Mouse (Mus musculus): ENCODE measurements around the gene Aox2. TPM values are rescaled to one million over a fixed set of nuclear protein-coding genes. Genes with fewer than 3 reads are reported as not detected.

Gene Aox2
- polyA plus RNA-seq, 1 experiment, result not detected

- no peaks in the 10 kb centered on the region for H3K4me1 ChIP-seq (ENCODE audit: control insufficient read depth, insufficient read depth, low read length)
- no peak overlapping the region for H3K4me3 ChIP-seq (ENCODE audit: insufficient read depth, low read length)
- no peak for TF ChIP-seq CTCF (IDR thresholded peaks at IDR 0.05; ENCODE audit: borderline replicate concordance, insufficient read depth, low read length)
- TF ChIP-seq POLR2A (IDR thresholded peaks at IDR 0.05; ENCODE audit: low read depth, low read length), result peak; percentile 21; the same call in 1 of the 2 replicates
- no peak overlapping the region for H3K27ac ChIP-seq (ENCODE audit: insufficient read depth, low read length)
Observed at GRCm38 (mm10) chr1:58409553-58410197, 131.5 kb downstream of the Aox2 start.

GRCm38 (mm10) chr1:58410198-58410588 is 132.1 kb downstream of the Aox2 start:
- Histone ChIP-seq H3K4me1 (ENCODE audit: control insufficient read depth, insufficient read depth, low read length) (no peaks in the 10 kb centered on the region), H3K4me3 (ENCODE audit: insufficient read depth, low read length) (no peak overlapping the region), H3K27ac (ENCODE audit: insufficient read depth, low read length) (no peak overlapping the region)
- TF ChIP-seq POLR2A (IDR thresholded peaks at IDR 0.05; ENCODE audit: low read depth, low read length) (no peak), CTCF (IDR thresholded peaks at IDR 0.05; ENCODE audit: borderline replicate concordance, insufficient read depth, low read length) (no peak)

- Histone ChIP-seq H3K4me1 (ENCODE audit: control insufficient read depth, insufficient read depth, low read length) (no peaks in the 10 kb centered on the region), H3K4me3 (ENCODE audit: insufficient read depth, low read length) (no peak overlapping the region), H3K27ac (ENCODE audit: insufficient read depth, low read length) (no peak overlapping the region)
- TF ChIP-seq CTCF (IDR thresholded peaks at IDR 0.05; ENCODE audit: borderline replicate concordance, insufficient read depth, low read length) (no peak), POLR2A (IDR thresholded peaks at IDR 0.05; ENCODE audit: low read depth, low read length) (no peak)
Observed at GRCm38 (mm10) chr1:58410776-58411175, 132.7 kb downstream of the Aox2 start.

- Histone ChIP-seq H3K4me3 (ENCODE audit: insufficient read depth, low read length) (no peak overlapping the region), H3K4me1 (ENCODE audit: control insufficient read depth, insufficient read depth, low read length) (no peaks in the 10 kb centered on the region; the same call in 1 of the 2 replicates), H3K27ac (ENCODE audit: insufficient read depth, low read length) (no peak overlapping the region)
- no peak for TF ChIP-seq POLR2A (IDR thresholded peaks at IDR 0.05; ENCODE audit: low read depth, low read length)
- no peak for TF ChIP-seq CTCF (IDR thresholded peaks at IDR 0.05; ENCODE audit: borderline replicate concordance, insufficient read depth, low read length)
Observed at GRCm38 (mm10) chr1:58415442-58415841, 137.3 kb downstream of the Aox2 start.

- no peak for TF ChIP-seq CTCF (IDR thresholded peaks at IDR 0.05; ENCODE audit: borderline replicate concordance, insufficient read depth, low read length)
- no peak for TF ChIP-seq POLR2A (IDR thresholded peaks at IDR 0.05; ENCODE audit: low read depth, low read length)
- Histone ChIP-seq H3K4me1 (ENCODE audit: control insufficient read depth, insufficient read depth, low read length) (no peaks in the 10 kb centered on the region; the same call in 1 of the 2 replicates), H3K27ac (ENCODE audit: insufficient read depth, low read length) (no peak overlapping the region), H3K4me3 (ENCODE audit: insufficient read depth, low read length) (no peak overlapping the region)
Observed at GRCm38 (mm10) chr1:58416048-58416447, 137.9 kb downstream of the Aox2 start.

GRCm38 (mm10) chr1:58420032-58420431 is 141.9 kb downstream of the Aox2 start:
- Histone ChIP-seq H3K27ac (ENCODE audit: insufficient read depth, low read length) (no peak overlapping the region), H3K4me3 (ENCODE audit: insufficient read depth, low read length) (no peak overlapping the region), H3K4me1 (ENCODE audit: control insufficient read depth, insufficient read depth, low read length) (no peaks in the 10 kb centered on the region; the same call in 1 of the 2 replicates)
- TF ChIP-seq POLR2A (IDR thresholded peaks at IDR 0.05; ENCODE audit: low read depth, low read length) (no peak), CTCF (IDR thresholded peaks at IDR 0.05; ENCODE audit: borderline replicate concordance, insufficient read depth, low read length) (no peak)

- H3K27ac ChIP-seq (ENCODE audit: insufficient read depth, low read length), result no peak overlapping the region
- TF ChIP-seq CTCF (IDR thresholded peaks at IDR 0.05; ENCODE audit: borderline replicate concordance, insufficient read depth, low read length) (no peak), POLR2A (IDR thresholded peaks at IDR 0.05; ENCODE audit: low read depth, low read length) (no peak)
Observed at GRCm38 (mm10) chr1:58420961-58421360, 142.8 kb downstream of the Aox2 start.

GRCm38 (mm10) chr1:58422879-58423278 is 144.8 kb downstream of the Aox2 start:
- no peak for TF ChIP-seq POLR2A (IDR thresholded peaks at IDR 0.05; ENCODE audit: low read depth, low read length)
- no peak for TF ChIP-seq CTCF (IDR thresholded peaks at IDR 0.05; ENCODE audit: borderline replicate concordance, insufficient read depth, low read length)
- H3K4me1 ChIP-seq (ENCODE audit: control insufficient read depth, insufficient read depth, low read length), result no peaks in the 10 kb centered on the region; the same call in 1 of the 2 replicates
- no peak overlapping the region for H3K27ac ChIP-seq (ENCODE audit: insufficient read depth, low read length)
- peak overlapping the region; percentile 97 for H3K4me3 ChIP-seq (ENCODE audit: insufficient read depth, low read length)

More at GRCm38 (mm10) chr1:58420961-58421360, 142.8 kb downstream of the Aox2 start:
- H3K4me3 ChIP-seq (ENCODE audit: insufficient read depth, low read length), result no peak overlapping the region
- H3K4me1 ChIP-seq (ENCODE audit: control insufficient read depth, insufficient read depth, low read length), result no peaks in the 10 kb centered on the region; the same call in 1 of the 2 replicates

GRCm38 (mm10) chr1:58423371-58424248 is 145.5 kb downstream of the Aox2 start, which contains the start of gene Clk1:
Clk1 (minus strand) TSS chr1:58424066.
- H3K27ac ChIP-seq (ENCODE audit: insufficient read depth, low read length), result peak within 1 kb of the TSS; percentile 95
- TF ChIP-seq CTCF (IDR thresholded peaks at IDR 0.05; ENCODE audit: borderline replicate concordance, insufficient read depth, low read length) (no peak), POLR2A (IDR thresholded peaks at IDR 0.05; ENCODE audit: low read depth, low read length) (peak; percentile 100)
- H3K4me3 ChIP-seq (ENCODE audit: insufficient read depth, low read length), result peak within 1 kb of the TSS; percentile 97
- no peaks in the 10 kb centered on the region for H3K4me1 ChIP-seq (ENCODE audit: control insufficient read depth, insufficient read depth, low read length)
